Mouse (Mus musculus) bone marrow macrophage, adult 2 months (primary cell): ENCODE measurements around the gene Mrc1. TPM values are rescaled to one million over a fixed set of nuclear protein-coding genes. Genes with fewer than 3 reads are reported as not detected.
A peak's percentile ranks its signal among the peaks of the same experiment; 100 is the strongest.
"Not testable (repeated sequence)": the region's sequence is repeated elsewhere in the genome, so short reads cannot be mapped to it uniquely, and the experiment has no call there.

Experiments used
- H3K27ac ChIP-seq: 2 replicates; pipeline ENCODE4 v1.5.1; 2012; ENCODE audit warnings: low read depth, low read length; ENCODE audit not compliant: insufficient read depth
- H3K4me1 ChIP-seq: 2 replicates; pipeline ENCODE4 v1.6.1; 2012; ENCODE audit warnings: low read length; ENCODE audit not compliant: control insufficient read depth, insufficient read depth
- H3K4me3 ChIP-seq: 2 replicates; pipeline ENCODE4 v1.5.1; 2012; ENCODE audit warnings: mild to moderate bottlenecking, low read length, moderate library complexity; ENCODE audit not compliant: insufficient read depth
- CTCF ChIP-seq: IDR thresholded peaks from 2 replicates; pipeline ENCODE4 v1.5.1; 2012; ENCODE audit warnings: low read depth, mild to moderate bottlenecking, low read length, moderate library complexity
- POLR2A ChIP-seq: IDR thresholded peaks from 2 replicates; pipeline ENCODE4 v1.6.1; 2012; ENCODE audit warnings: mild to moderate bottlenecking, low read depth, low read length, borderline replicate concordance
- polyA plus RNA-seq: library from polyadenylated mRNA; stranded (reverse); fragments of >200 nt; gene quantifications from 2 replicates; pipeline ENCODE4 v1.2.4, GENCODE M21; 2012; ENCODE audit not compliant: missing spikeins, insufficient read depth, insufficient read length

Gene Mrc1
- polyA plus RNA-seq: 471 and 498 TPM in 2 replicates

- Histone ChIP-seq H3K4me1 (peaks cover 30% of the 10 kb centered on the region), H3K4me3 (peak within 1 kb of the TSS; percentile 83), H3K27ac (peak within 1 kb of the TSS; percentile 93)
- TF ChIP-seq POLR2A: 0 out of 2 replicates have a peak, but pooled peaks have one; percentile 76
- no peak for TF ChIP-seq CTCF
Measured at GRCm38 (mm10) chr2:14229149-14229548, at the start of gene Mrc1. Gene Mrc1 (plus strand): TSS chr2:14229392.

GRCm38 (mm10) chr2:14184375-14184774, 44.8 kb upstream of the Mrc1 start:
- Histone ChIP-seq H3K4me3 (no peak overlapping the region), H3K27ac (peak overlapping the region; percentile 74), H3K4me1 (peaks cover 34% of the 10 kb centered on the region)
- no peak for TF ChIP-seq POLR2A
- TF ChIP-seq CTCF: no peak

GRCm38 (mm10) chr2:14190684-14191083, 38.5 kb upstream of the Mrc1 start:
- TF ChIP-seq CTCF: no peak
- TF ChIP-seq POLR2A: no peak
- no peak overlapping the region for H3K4me3 ChIP-seq
- H3K27ac ChIP-seq: peak overlapping the region; percentile 41
- peaks cover 45% of the 10 kb centered on the region for H3K4me1 ChIP-seq

GRCm38 (mm10) chr2:14191601-14192000, 37.6 kb upstream of the Mrc1 start:
- Histone ChIP-seq H3K4me1 (peaks cover 37% of the 10 kb centered on the region), H3K27ac (peak overlapping the region; percentile 98), H3K4me3 (no peak overlapping the region)
- TF ChIP-seq POLR2A (no peak), CTCF (no peak)

- TF ChIP-seq POLR2A: no peak
- TF ChIP-seq CTCF: no peak
- peaks cover 34% of the 10 kb centered on the region for H3K4me1 ChIP-seq
Measured at GRCm38 (mm10) chr2:14192046-14192445, 37.1 kb upstream of the Mrc1 start.

GRCm38 (mm10) chr2:14198325-14198903, 30.8 kb upstream of the Mrc1 start:
- H3K27ac ChIP-seq, H3K4me3 ChIP-seq: not testable (repeated sequence)
- H3K4me1 ChIP-seq: peaks cover 32% of the 10 kb centered on the region

More at GRCm38 (mm10) chr2:14192046-14192445, 37.1 kb upstream of the Mrc1 start:
- H3K27ac ChIP-seq: peak overlapping the region; percentile 81
- H3K4me3 ChIP-seq: no peak overlapping the region

GRCm38 (mm10) chr2:14199621-14200020, 29.6 kb upstream of the Mrc1 start:
- peaks cover 35% of the 10 kb centered on the region for H3K4me1 ChIP-seq
- H3K27ac ChIP-seq: no peak overlapping the region
- TF ChIP-seq CTCF (no peak), POLR2A (no peak)
- H3K4me3 ChIP-seq: no peak overlapping the region

- Histone ChIP-seq H3K4me1 (peaks cover 47% of the 10 kb centered on the region), H3K27ac (0 out of 2 replicates have a peak overlapping the region, but pooled peaks have one; percentile 22)
- H3K4me3 ChIP-seq: not testable (repeated sequence)
Measured at GRCm38 (mm10) chr2:14200879-14201445, 28.2 kb upstream of the Mrc1 start.

- peak overlapping the region; percentile 64 for H3K27ac ChIP-seq
- no peak overlapping the region for H3K4me3 ChIP-seq
- peaks cover 64% of the 10 kb centered on the region for H3K4me1 ChIP-seq
- TF ChIP-seq CTCF (no peak), POLR2A (no peak)
Measured at GRCm38 (mm10) chr2:14204308-14204707, 24.9 kb upstream of the Mrc1 start.

- peaks cover 49% of the 10 kb centered on the region for H3K4me1 ChIP-seq
- peak overlapping the region; percentile 86 for H3K27ac ChIP-seq
- no peak for TF ChIP-seq CTCF
- TF ChIP-seq POLR2A: no peak
- no peak overlapping the region for H3K4me3 ChIP-seq
Measured at GRCm38 (mm10) chr2:14206798-14207197, 22.4 kb upstream of the Mrc1 start.

- no peak for TF ChIP-seq POLR2A
- TF ChIP-seq CTCF: no peak
- 0 out of 2 replicates have a peak overlapping the region, but pooled peaks have one; percentile 19 for H3K27ac ChIP-seq
Measured at GRCm38 (mm10) chr2:14210731-14211130, 18.5 kb upstream of the Mrc1 start.

More at GRCm38 (mm10) chr2:14210731-14211130, 18.5 kb upstream of the Mrc1 start:
- Histone ChIP-seq H3K4me3 (no peak overlapping the region), H3K4me1 (peaks cover 24% of the 10 kb centered on the region)
